Mouse (Mus musculus): Measurements from ENCODE around the gene Mfap5. TPM values are rescaled to one million over a fixed set of nuclear protein-coding genes. Genes with fewer than 3 reads are reported as not detected.

The Mfap5 gene
- polyA plus RNA-seq, 1 experiment from 2014 or later, result 276 TPM

GRCm38 (mm10) chr6:122492479-122492878 lies 13.2 kb upstream of the Mfap5 start:
- no peak for ATAC-seq (ENCODE audit: low FRiP score, low TSS enrichment)
- Histone ChIP-seq H3K9ac (ENCODE audit: low read length) (no peak overlapping the region), H3K27ac (replicated peaks) (no peak overlapping the region), H3K4me1 (replicated peaks; ENCODE audit: control insufficient read depth, insufficient read depth) (peaks cover 4% of the 10 kb centered on the region; the same call in 1 of the 2 replicates), H3K4me2 (replicated peaks; ENCODE audit: low read depth) (no peak overlapping the region), H3K27me3 (ENCODE audit: control insufficient read depth, insufficient read depth, low read length) (peaks cover 2% of the 10 kb centered on the region; the same call in 1 of the 2 replicates), H3K36me3 (ENCODE audit: control insufficient read depth, insufficient read depth, low read length) (no peaks in the 10 kb centered on the region), H3K9me3 (ENCODE audit: control insufficient read depth, low read length) (no peaks in the 10 kb centered on the region), H3K4me3 (ENCODE audit: low read depth, low read length) (no peak overlapping the region)
- TF ChIP-seq CTCF (IDR thresholded peaks at IDR 0.05; ENCODE audit: low read depth) (no peak), EP300 (optimal IDR thresholded peaks at IDR 0.05) (no peak)
- DNase-seq (ENCODE audit: low spot score), result no peak
- 28% methylated on average over 6 of the region's 6 CpGs for WGBS

GRCm38 (mm10) chr6:122493799-122494472 lies 11.7 kb upstream of the Mfap5 start:
- peaks cover 4% of the 10 kb centered on the region; the same call in 1 of the 2 replicates for H3K4me1 ChIP-seq (replicated peaks; ENCODE audit: control insufficient read depth, insufficient read depth)
- no peak overlapping the region for H3K4me3 ChIP-seq (ENCODE audit: low read depth, low read length)
- no peaks in the 10 kb centered on the region for H3K36me3 ChIP-seq (ENCODE audit: control insufficient read depth, insufficient read depth, low read length)
- H3K9me3 ChIP-seq (ENCODE audit: control insufficient read depth, low read length), result no peaks in the 10 kb centered on the region
- no peak for DNase-seq (ENCODE audit: low spot score)
- H3K27me3 ChIP-seq (ENCODE audit: control insufficient read depth, insufficient read depth, low read length), result no peaks in the 10 kb centered on the region
- 71% methylated on average over 6 of the region's 6 CpGs for WGBS
- H3K27ac ChIP-seq (replicated peaks), result no peak overlapping the region
- no peak overlapping the region for H3K4me2 ChIP-seq (replicated peaks; ENCODE audit: low read depth)
- ATAC-seq (ENCODE audit: low FRiP score, low TSS enrichment), result no peak
- H3K9ac ChIP-seq (ENCODE audit: low read length), result no peak overlapping the region
- TF ChIP-seq EP300 (optimal IDR thresholded peaks at IDR 0.05), result no peak
- TF ChIP-seq CTCF (IDR thresholded peaks at IDR 0.05; ENCODE audit: low read depth), result no peak

- H3K9me3 ChIP-seq (ENCODE audit: control insufficient read depth, low read length), result no peaks in the 10 kb centered on the region
- DNase-seq (ENCODE audit: low spot score) (peak; percentile 36), ATAC-seq (ENCODE audit: low FRiP score, low TSS enrichment) (peak; percentile 53)
- TF ChIP-seq EP300 (optimal IDR thresholded peaks at IDR 0.05) (no peak), CTCF (IDR thresholded peaks at IDR 0.05; ENCODE audit: low read depth) (0 out of 2 replicates have a peak, but pooled peaks have one; percentile 1)
- H3K4me2 ChIP-seq (replicated peaks; ENCODE audit: low read depth), result peak overlapping the region; percentile 49
- 0 out of 2 replicates have a peak overlapping the region, but pooled peaks have one; percentile 5 for H3K27ac ChIP-seq (replicated peaks)
- H3K36me3 ChIP-seq (ENCODE audit: control insufficient read depth, insufficient read depth, low read length), result no peaks in the 10 kb centered on the region
- 7% methylated on average over 21 of the region's 21 CpGs for WGBS
- peaks cover 4% of the 10 kb centered on the region; the same call in 1 of the 2 replicates for H3K4me1 ChIP-seq (replicated peaks; ENCODE audit: control insufficient read depth, insufficient read depth)
- H3K27me3 ChIP-seq (ENCODE audit: control insufficient read depth, insufficient read depth, low read length), result no peaks in the 10 kb centered on the region
- H3K9ac ChIP-seq (ENCODE audit: low read length), result no peak overlapping the region
- H3K4me3 ChIP-seq (ENCODE audit: low read depth, low read length), result peak overlapping the region; percentile 19
Measured at GRCm38 (mm10) chr6:122495082-122495881, 10.4 kb upstream of the Mfap5 start.

- WGBS, result 28% methylated on average over 5 of the region's 5 CpGs
- H3K9me3 ChIP-seq (ENCODE audit: control insufficient read depth, low read length), result no peaks in the 10 kb centered on the region
- H3K9ac ChIP-seq (ENCODE audit: low read length), result no peak overlapping the region
- no peak overlapping the region for H3K4me3 ChIP-seq (ENCODE audit: low read depth, low read length)
- TF ChIP-seq CTCF (IDR thresholded peaks at IDR 0.05; ENCODE audit: low read depth) (peak; percentile 88), EP300 (optimal IDR thresholded peaks at IDR 0.05) (no peak)
- no peak overlapping the region for H3K4me2 ChIP-seq (replicated peaks; ENCODE audit: low read depth)
- no peaks in the 10 kb centered on the region; the same call in 1 of the 2 replicates for H3K4me1 ChIP-seq (replicated peaks; ENCODE audit: control insufficient read depth, insufficient read depth)
- no peak for DNase-seq (ENCODE audit: low spot score)
- ATAC-seq (ENCODE audit: low FRiP score, low TSS enrichment), result no peak
- H3K27ac ChIP-seq (replicated peaks), result no peak overlapping the region
- H3K36me3 ChIP-seq (ENCODE audit: control insufficient read depth, insufficient read depth, low read length), result no peaks in the 10 kb centered on the region
- H3K27me3 ChIP-seq (ENCODE audit: control insufficient read depth, insufficient read depth, low read length), result no peaks in the 10 kb centered on the region
Measured at GRCm38 (mm10) chr6:122496501-122496900, 9.1 kb upstream of the Mfap5 start.

GRCm38 (mm10) chr6:122498661-122499060 lies 7.0 kb upstream of the Mfap5 start, which contains the start of gene Rimklb:
Rimklb (minus strand) TSS chr6:122498761.
- no peak within 1 kb of the TSS for H3K27ac ChIP-seq (replicated peaks)
- ATAC-seq (ENCODE audit: low FRiP score, low TSS enrichment) (no peak), DNase-seq (ENCODE audit: low spot score) (no peak)
- H3K36me3 ChIP-seq (ENCODE audit: control insufficient read depth, insufficient read depth, low read length), result no peaks in the 10 kb centered on the region
- 76% methylated on average over 5 of the region's 5 CpGs for WGBS
- no peak within 1 kb of the TSS for H3K4me3 ChIP-seq (ENCODE audit: low read depth, low read length)
- no peaks in the 10 kb centered on the region for H3K27me3 ChIP-seq (ENCODE audit: control insufficient read depth, insufficient read depth, low read length)
- H3K9ac ChIP-seq (ENCODE audit: low read length), result no peak within 1 kb of the TSS
- no peaks in the 10 kb centered on the region for H3K4me1 ChIP-seq (replicated peaks; ENCODE audit: control insufficient read depth, insufficient read depth)
- H3K4me2 ChIP-seq (replicated peaks; ENCODE audit: low read depth), result no peak within 1 kb of the TSS
- H3K9me3 ChIP-seq (ENCODE audit: control insufficient read depth, low read length), result no peaks in the 10 kb centered on the region
- TF ChIP-seq CTCF (IDR thresholded peaks at IDR 0.05; ENCODE audit: low read depth) (no peak), EP300 (optimal IDR thresholded peaks at IDR 0.05) (no peak)

Data from stomach, postnatal 0 days (tissue).